Mouse (Mus musculus) lung, postnatal 14 days (tissue): ENCODE results near the gene Aagab.

Source experiments
- DNase-seq: peaks from one replicate; pipeline ENCODE4 v3.0.0; 2021

The Aagab gene

GRCm38 (mm10) chr9:63602043-63602939, at the start of gene Aagab, which contains the start of gene Iqch:
Gene Aagab, plus strand, starts transcription at chr9:63602660.
Gene Iqch, minus strand, starts transcription at chr9:63602493.
- peak; percentile 97 for DNase-seq

DNA sequence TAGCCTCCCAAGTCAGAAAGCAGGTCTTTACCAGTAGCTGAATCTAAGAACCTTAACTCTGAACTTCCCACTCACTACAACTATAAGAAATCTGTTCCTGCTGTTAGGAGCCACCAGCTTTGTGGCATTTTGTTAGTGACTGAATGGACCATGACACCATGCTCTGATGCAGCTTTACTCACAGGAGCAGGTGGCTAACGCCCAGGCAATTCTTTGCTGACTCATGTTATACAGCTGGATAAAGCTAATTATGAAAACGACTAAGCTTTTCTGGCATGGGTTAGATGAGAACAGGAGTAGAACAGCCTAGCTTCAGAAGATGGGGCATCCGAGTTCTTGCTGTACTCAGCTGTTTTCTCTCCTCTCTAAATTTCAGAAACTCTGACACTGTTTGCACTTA, 48.8 kb upstream of the Aagab start:
- DNase-seq, result no peak

DNA sequence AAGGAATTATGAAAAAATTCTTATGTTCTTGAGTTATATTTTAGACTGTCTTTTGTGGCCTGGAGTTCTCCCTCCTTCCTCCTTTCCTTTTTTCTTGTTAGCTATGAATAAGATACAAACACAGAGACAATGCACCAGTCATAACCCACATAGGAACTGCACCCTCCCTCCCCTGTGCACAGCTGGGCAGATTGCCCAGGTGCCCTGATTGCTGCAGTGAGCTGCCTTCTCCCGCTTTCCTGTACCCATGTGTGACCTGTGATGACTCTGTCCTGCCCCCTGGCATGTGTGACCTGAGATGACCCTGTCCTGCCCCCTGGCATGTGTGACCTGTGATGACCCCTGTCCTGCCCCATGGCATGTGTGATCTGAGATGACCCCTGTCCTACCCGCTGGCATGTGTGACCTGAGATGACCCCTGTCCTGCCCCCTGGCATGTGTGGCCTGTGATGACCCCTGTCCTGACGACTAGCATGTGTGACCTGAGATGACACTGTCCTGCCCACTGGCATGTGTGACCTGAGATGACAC, 46.9 kb upstream of the Aagab start:
- no peak for DNase-seq

DNA sequence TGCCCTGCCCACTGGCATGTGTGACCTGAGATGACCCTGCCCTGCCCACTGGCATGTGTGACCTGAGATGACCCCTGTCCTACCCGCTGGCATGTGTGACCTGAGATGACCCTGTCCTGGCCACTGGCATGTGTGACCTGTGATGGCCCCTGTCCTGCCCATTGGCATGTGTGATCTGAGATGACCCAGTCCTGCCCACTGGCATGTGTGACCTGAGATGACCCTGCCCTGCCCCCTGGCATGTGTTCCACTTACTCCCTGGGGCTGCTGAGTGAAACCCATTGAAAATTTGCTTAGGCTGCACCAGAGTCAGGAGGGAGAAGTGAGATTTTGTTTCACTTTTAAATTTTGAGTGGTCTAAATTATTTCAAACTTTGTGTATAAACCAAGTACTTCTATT, 46.1 kb upstream of the Aagab start:
- DNase-seq, result no peak

DNA sequence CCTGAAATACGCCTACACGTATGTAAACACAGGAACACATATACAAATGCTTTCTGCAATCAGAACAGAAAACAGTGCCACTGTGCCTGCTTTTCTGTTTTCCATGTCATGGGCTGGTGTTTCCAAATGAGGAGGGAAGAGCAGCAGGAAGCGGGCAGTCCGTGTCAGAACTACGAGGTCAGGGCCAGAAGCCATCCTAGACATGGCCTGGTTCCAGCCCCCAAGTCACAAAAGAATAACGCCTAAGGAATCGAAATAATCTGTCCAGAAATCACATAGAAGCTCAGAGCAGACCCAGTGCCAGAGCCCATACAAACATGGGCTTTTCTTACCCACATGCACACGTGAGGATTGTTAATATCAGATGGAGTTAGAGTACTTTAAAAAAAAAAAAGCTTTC, 45.5 kb upstream of the Aagab start:
- DNase-seq, result no peak

DNA sequence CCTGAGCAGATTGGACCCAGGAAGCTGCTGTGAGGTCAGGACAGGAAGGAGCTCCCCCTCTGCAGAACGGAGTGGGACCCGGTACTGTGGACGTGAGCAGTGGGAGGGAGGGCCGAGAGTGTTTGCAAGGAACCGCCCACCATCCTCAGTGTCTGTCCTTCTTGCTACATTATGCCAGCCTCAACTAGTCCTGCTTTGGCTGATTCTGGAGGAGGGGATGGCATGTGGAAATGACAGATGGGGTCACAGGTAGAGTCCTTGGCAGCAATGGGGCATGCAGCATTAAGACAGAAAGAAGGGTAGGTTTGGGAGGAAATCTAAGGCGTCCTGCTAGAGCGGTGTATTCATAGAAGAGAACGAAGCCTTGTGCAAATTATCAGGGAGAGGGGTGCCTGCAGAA, 40.5 kb upstream of the Aagab start:
- DNase-seq, result no peak

- peak; percentile 11 for DNase-seq
These were observed 39.0 kb upstream of the Aagab start for GRCm38 (mm10) chr9:63563436-63563835.

DNA sequence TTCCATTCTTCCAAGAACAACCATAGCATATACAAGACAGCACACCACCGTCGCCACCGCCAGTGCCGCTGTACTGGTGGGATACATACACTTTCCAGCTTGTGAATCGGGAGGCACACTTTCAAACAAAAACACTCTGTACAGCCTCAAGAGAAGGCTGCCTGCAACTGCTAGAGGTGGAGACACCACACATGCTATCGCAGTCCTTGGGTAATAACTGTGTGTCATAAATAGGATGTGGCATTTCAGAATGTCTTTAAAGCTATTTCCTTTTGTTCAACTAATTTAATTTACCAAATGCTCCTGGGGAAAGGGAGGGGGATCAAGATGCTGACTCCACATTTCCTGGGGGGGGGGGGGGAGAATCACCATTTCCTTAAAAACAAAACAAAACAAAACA, 34.1 kb upstream of the Aagab start:
- no peak for DNase-seq

GRCm38 (mm10) chr9:63568808-63569207, 33.7 kb upstream of the Aagab start:
- no peak for DNase-seq

- no peak for DNase-seq
These were observed 30.6 kb upstream of the Aagab start for GRCm38 (mm10) chr9:63571895-63572294.

GRCm38 (mm10) chr9:63572874-63573273, 29.6 kb upstream of the Aagab start:
- no peak for DNase-seq

GRCm38 (mm10) chr9:63577469-63577868, 25.0 kb upstream of the Aagab start:
- DNase-seq, result peak; percentile 23

DNA sequence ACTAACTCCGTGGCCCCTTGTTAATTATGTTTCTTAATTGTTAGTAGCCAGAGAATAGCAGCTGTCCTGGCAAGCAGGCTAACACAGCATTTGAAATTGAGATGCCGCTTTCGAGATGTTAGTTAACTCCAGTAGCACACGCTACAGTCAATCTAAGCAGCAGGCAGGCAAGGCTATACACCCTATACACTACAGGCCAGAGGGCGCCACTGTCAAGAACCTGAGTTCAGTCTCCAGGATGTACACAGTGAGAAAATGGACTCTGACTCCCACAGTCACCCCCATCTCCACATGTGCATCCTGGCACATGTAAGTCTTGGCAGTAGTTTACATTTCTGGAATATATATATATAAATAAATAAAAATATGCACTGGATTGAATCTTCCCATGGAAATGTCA, 22.8 kb upstream of the Aagab start:
- no peak for DNase-seq

GRCm38 (mm10) chr9:63580046-63580445, 22.4 kb upstream of the Aagab start:
- DNase-seq, result no peak

DNA sequence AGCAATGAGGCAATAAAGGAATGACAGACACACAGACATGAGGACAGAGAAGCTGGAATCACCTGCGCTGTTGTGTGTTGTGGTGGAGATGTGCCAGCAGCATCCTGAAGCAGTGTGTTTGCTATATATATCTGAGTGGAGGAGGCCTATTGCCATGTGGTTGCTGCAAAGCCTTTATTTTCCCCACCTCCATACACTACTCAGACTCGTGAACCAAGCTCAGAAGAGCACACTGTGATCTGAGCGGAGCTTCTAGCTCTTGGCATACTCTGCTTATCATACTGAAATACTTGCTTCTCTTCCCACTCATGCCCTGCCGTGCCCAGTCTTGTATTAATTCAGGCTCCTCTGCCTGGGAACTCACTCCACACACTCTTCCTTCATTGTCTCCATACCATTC, 20.7 kb upstream of the Aagab start:
- no peak for DNase-seq

DNA sequence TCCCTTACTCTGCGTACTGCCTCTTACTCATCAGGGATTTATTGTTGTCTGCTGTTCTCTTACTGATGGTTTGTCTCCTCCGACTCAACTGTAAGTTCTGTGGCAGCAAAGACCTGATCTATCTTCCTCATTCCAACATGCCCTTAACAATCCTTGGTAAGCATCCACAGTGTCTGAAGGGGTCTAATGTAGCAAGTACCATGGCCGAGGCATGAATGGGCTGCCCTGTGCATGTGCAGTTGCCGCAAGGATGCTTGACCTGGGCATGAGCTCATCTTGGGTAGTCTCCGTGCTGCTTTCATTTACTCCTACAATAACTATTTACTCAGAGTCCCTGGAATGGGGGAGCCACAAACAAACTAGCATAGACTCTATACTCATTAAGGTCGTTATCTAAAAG, 17.2 kb upstream of the Aagab start:
- DNase-seq, result no peak

- no peak for DNase-seq
These were observed 13.3 kb upstream of the Aagab start for GRCm38 (mm10) chr9:63589209-63589608.

GRCm38 (mm10) chr9:63590592-63590991, 11.9 kb upstream of the Aagab start:
- no peak for DNase-seq

DNA sequence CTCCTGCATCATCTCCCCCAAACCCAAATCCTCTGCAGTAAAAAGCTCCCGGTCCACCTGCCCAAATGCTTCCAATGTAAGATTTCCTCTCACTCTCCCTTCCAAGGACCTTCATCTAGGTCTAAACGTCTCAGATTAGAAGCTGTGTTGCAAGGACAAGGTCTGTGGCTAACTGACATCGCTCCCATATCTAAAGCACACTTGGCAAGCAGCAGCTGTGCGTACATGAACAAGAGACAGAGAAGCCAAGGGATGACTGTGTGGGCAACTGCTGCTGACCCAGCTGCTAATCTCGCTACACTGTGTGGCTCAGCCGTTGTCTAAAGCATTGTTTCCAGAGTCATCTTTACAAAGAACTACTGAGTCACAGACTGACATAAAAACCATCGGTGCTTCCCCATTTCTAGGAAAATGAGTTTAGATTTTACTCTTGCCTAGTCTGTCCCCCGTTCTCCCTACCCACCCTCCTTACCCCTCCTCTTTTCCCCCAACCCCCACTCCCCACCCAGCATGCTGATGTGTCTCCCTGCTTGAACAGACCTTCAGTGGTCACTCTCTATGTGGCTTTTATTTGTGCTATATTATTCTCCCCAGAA, 10.7 kb upstream of the Aagab start:
- no peak for DNase-seq

DNA sequence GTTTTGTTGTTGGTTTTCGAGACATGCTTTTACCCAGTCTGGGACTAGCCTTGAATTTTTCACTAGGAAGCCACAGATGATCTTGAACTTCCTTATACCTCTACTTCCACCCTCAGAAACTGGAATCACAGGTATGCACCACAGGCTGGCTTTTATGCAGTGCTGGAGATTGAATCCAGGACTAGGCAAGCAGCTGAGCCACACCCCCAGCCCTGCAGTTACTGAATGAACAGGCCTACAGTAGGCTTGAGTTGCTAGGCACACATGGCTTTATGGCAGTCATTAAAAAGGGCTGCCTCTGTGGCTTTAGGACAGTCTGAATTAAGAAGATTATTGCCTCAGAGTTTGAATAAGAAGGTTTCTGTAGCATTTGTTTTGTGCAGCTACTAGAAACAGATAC, 7.4 kb upstream of the Aagab start:
- no peak for DNase-seq

DNA sequence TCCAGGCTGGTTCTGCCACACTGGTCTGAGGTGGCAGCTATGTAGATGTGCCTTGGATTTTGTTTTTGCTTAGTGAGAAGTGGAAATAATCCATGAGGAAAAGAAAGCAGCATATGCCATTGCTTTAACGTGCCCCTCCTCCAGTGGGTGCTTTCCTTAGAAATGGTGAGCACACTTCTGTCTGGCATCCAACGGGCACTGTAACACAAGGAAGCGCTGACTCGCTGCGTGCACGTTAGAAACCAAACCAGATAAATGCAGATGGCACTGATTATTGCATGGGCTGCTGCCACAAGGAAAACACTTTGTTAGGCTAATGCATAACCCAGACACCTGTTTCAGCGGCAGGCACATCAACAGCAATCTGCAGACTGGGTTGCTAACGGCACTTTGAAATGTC, 6.8 kb upstream of the Aagab start:
- no peak for DNase-seq

DNA sequence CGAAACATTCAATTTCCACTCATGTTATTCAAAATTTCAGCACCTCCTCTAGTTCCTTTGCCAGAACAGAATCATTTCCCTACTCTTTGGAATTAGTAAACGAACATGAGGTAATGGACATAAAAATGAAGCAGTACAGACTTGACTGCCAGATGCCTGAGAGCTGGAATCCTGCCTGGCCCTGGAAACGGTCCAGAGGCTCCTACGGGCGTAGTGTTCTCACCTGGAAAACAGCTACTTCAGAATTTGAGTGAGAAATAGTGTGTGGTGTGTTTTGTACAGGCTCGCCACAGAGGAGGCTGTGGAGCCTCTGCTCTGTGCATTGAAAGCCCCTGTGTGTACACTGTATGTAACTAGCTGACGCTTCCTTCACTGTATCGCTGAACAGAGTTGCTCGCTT, 5.8 kb upstream of the Aagab start:
- peak; percentile 87 for DNase-seq

- DNase-seq, result no peak
These were observed 1.4 kb downstream of the Aagab start for GRCm38 (mm10) chr9:63603849-63604248.

GRCm38 (mm10) chr9:63606594-63606993, 4.1 kb downstream of the Aagab start:
- no peak for DNase-seq
